Mouse (Mus musculus): ENCODE measurements around the gene Fbxo24. TPM values are rescaled to one million over a fixed set of nuclear protein-coding genes. Genes with fewer than 3 reads are reported as not detected.
A peak's percentile ranks its signal among the peaks of the same experiment; 100 is the strongest.

The Fbxo24 gene
- polyA plus RNA-seq (2016; fragmentation: Nextera tagmentation; extraction: Ambion mirVana): 0.15 TPM in 1 of 2 replicates, not detected in the other

GRCm38 (mm10) chr5:137628498-137629305 is at the start of gene Fbxo24, which contains the start of the genes Lrch4 and Gm20605:
Fbxo24 (minus strand) TSS chr5:137629002.
Lrch4 (plus strand) TSS chr5:137629121.
Gm20605 (plus strand) TSS chr5:137629175.
- Histone ChIP-seq H3K4me1 (replicated peaks) (peaks cover 37% of the 10 kb centered on the region), H3K27ac (ENCODE audit: poor library complexity, severe bottlenecking) (peak within 1 kb of the TSS; percentile 89), H3K36me3 (peaks cover 8% of the 10 kb centered on the region), H3K4me3 (peak within 1 kb of the TSS; percentile 73), H3K9me3 (replicated peaks) (no peaks in the 10 kb centered on the region), H3K9ac (peak within 1 kb of the TSS; percentile 79), H3K27me3 (replicated peaks) (no peaks in the 10 kb centered on the region), H3K4me2 (peak within 1 kb of the TSS; percentile 83)
- WGBS: under 1% methylated on average over 45 of the region's 46 CpGs
- ATAC-seq (ENCODE audit: insufficient number of reproducible peaks, low FRiP score): peak; percentile 98

DNA sequence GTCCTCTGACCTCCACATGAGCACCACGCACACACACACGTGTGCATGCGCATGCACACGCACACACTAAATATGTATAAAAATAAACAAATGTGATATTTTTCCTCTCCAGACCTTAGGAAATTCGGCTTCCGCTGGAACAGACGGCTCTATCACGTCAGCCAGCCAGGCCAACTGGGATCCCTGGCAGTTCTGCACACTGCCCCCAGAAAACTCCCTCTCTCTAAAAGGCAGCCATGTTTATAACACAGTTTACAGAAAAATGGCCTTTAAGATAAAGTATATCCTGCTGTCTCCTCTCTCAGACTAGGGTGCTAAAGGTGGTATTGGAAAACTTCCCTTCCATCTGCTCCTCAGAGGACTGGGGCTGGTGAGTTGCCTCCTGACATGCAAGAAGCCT is 49.1 kb upstream of the Fbxo24 start:
- Histone ChIP-seq H3K4me2 (no peak overlapping the region), H3K4me1 (replicated peaks) (peaks cover 17% of the 10 kb centered on the region), H3K4me3 (no peak overlapping the region), H3K27ac (ENCODE audit: poor library complexity, severe bottlenecking) (no peak overlapping the region), H3K36me3 (peaks cover 7% of the 10 kb centered on the region; the same call in 1 of the 2 replicates), H3K27me3 (replicated peaks) (no peaks in the 10 kb centered on the region), H3K9ac (no peak overlapping the region), H3K9me3 (replicated peaks) (no peaks in the 10 kb centered on the region)
- ATAC-seq (ENCODE audit: insufficient number of reproducible peaks, low FRiP score): no peak
- 95% methylated on average over 8 of the region's 8 CpGs for WGBS

- Histone ChIP-seq H3K4me2 (no peak overlapping the region), H3K4me1 (replicated peaks) (peaks cover 26% of the 10 kb centered on the region), H3K9ac (no peak overlapping the region), H3K27ac (ENCODE audit: poor library complexity, severe bottlenecking) (no peak overlapping the region), H3K27me3 (replicated peaks) (no peaks in the 10 kb centered on the region), H3K4me3 (no peak overlapping the region), H3K36me3 (peaks cover 4% of the 10 kb centered on the region; the same call in 1 of the 2 replicates), H3K9me3 (replicated peaks) (no peaks in the 10 kb centered on the region)
- 93% methylated on average over 8 of the region's 8 CpGs for WGBS
- no peak for ATAC-seq (ENCODE audit: insufficient number of reproducible peaks, low FRiP score)
Observed at GRCm38 (mm10) chr5:137674786-137675185, 46.0 kb upstream of the Fbxo24 start.

- no peak for ATAC-seq (ENCODE audit: insufficient number of reproducible peaks, low FRiP score)
- H3K27ac ChIP-seq (ENCODE audit: poor library complexity, severe bottlenecking): no peak overlapping the region
- 74% methylated on average over 6 of the region's 6 CpGs for WGBS
- no peak overlapping the region for H3K9ac ChIP-seq
- no peaks in the 10 kb centered on the region for H3K27me3 ChIP-seq (replicated peaks)
- H3K4me1 ChIP-seq (replicated peaks): peaks cover 35% of the 10 kb centered on the region
- H3K4me3 ChIP-seq: no peak overlapping the region
- no peak overlapping the region for H3K4me2 ChIP-seq
- peaks cover 4% of the 10 kb centered on the region; the same call in 1 of the 2 replicates for H3K36me3 ChIP-seq
- H3K9me3 ChIP-seq (replicated peaks): no peaks in the 10 kb centered on the region
Observed at GRCm38 (mm10) chr5:137673015-137673414, 44.2 kb upstream of the Fbxo24 start.

DNA sequence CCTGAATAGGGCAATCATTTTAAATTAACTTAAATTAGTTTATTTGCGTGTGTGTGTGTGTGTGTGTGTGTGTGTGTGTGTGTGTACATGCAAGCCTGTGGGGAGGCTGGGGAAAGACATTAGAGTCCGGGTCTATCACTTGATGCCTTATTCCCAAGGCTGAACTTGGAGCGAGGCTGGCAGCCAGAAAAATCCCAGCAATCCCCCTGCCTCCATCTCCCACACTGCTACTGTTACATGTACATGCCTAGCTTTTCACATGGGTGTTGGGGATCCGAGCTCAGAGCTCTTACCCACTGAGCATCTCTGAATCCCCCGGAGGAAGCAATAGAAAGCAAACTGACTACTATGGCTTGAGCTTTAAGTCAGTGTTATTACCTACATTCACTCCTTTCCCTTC is 43.6 kb upstream of the Fbxo24 start:
- WGBS: 81% methylated on average over 5 of the region's 5 CpGs
- no peak overlapping the region for H3K4me2 ChIP-seq

DNA sequence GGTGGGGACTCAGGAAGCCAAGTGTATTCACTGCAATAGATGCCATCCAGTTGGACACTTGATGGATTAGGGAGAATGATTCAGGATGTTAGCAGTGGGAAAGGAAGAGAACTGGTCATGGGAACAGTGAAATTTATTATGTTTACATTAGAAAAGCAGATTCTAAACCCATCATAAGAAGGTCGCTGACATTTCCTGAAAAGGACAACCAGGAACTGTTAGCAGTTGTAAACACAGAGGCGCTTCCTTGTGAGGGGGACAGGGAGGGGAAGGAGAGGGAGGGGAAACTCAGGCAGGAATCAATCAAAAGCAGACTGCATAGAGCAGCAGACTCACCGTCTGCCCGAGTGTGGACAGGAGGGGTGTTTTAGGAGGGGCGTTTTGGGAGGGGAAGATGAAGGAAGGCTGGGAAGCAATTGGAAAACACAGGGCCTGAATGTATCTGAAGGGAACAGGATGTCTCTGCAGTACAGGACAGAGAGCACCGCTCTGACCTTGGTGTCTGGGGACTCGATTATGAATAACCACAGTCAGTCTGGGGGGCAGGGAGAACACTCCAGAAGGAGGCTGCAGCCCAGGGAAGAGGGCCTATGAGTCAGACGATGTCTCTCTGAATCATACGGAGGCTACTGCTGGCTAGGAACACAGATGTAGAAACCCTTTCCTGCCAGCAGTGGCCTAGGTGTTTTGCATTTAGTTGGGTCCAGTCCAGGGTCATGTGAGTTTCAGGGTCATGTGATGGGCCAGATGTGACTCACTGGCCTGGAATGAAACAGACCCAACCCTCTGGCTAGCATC is 42.8 kb upstream of the Fbxo24 start:
- Histone ChIP-seq H3K4me1 (replicated peaks) (peaks cover 35% of the 10 kb centered on the region), H3K9ac (peak overlapping the region; percentile 52; the same call in 1 of the 2 replicates), H3K9me3 (replicated peaks) (no peaks in the 10 kb centered on the region), H3K27ac (ENCODE audit: poor library complexity, severe bottlenecking) (peak overlapping the region; percentile 91), H3K4me3 (no peak overlapping the region), H3K36me3 (peaks cover 10% of the 10 kb centered on the region), H3K4me2 (peak overlapping the region; percentile 42), H3K27me3 (replicated peaks) (no peaks in the 10 kb centered on the region)
- 12% methylated on average over 9 of the region's 9 CpGs for WGBS
- peak; percentile 74 for ATAC-seq (ENCODE audit: insufficient number of reproducible peaks, low FRiP score)

More for the DNA sequence above, 43.6 kb upstream of the Fbxo24 start:
- Histone ChIP-seq H3K9me3 (replicated peaks) (no peaks in the 10 kb centered on the region), H3K9ac (no peak overlapping the region), H3K27me3 (replicated peaks) (no peaks in the 10 kb centered on the region), H3K27ac (ENCODE audit: poor library complexity, severe bottlenecking) (peak overlapping the region; percentile 91), H3K36me3 (peaks cover 9% of the 10 kb centered on the region), H3K4me3 (no peak overlapping the region), H3K4me1 (replicated peaks) (peaks cover 35% of the 10 kb centered on the region)
- ATAC-seq (ENCODE audit: insufficient number of reproducible peaks, low FRiP score): no peak

- no peak overlapping the region for H3K27ac ChIP-seq (ENCODE audit: poor library complexity, severe bottlenecking)
- H3K4me3 ChIP-seq: no peak overlapping the region
- no peak overlapping the region for H3K4me2 ChIP-seq
- H3K9me3 ChIP-seq (replicated peaks): no peaks in the 10 kb centered on the region
- 90% methylated on average over 1 of the region's 1 CpGs for WGBS
- no peaks in the 10 kb centered on the region for H3K27me3 ChIP-seq (replicated peaks)
- peaks cover 35% of the 10 kb centered on the region for H3K4me1 ChIP-seq (replicated peaks)
- no peak overlapping the region for H3K9ac ChIP-seq
- H3K36me3 ChIP-seq: peaks cover 22% of the 10 kb centered on the region
- ATAC-seq (ENCODE audit: insufficient number of reproducible peaks, low FRiP score): no peak
Observed at GRCm38 (mm10) chr5:137670240-137670639, 41.4 kb upstream of the Fbxo24 start.

DNA sequence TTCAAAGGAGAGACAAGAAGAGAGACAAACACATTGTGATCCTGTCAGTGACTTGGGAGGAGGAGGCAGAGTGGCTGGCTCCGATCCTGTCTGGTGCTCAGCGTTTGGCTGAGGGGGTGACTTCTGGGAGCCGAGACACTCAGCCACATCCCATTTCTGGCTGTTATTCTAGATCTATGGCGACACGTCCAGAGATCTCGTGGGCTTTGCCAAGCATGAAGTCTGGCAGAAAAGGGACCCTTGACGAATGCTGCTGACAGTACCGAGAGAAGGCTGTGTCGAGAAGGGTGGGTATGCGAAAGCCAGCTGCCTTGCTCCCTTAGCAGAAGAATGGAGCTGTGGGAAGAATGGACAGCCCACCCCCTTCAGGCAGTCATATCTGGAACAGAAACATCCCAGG is 40.2 kb upstream of the Fbxo24 start:
- Histone ChIP-seq H3K9ac (peak overlapping the region; percentile 36), H3K27ac (ENCODE audit: poor library complexity, severe bottlenecking) (peak overlapping the region; percentile 55; the same call in 1 of the 2 replicates), H3K4me2 (peak overlapping the region; percentile 18; the same call in 1 of the 2 replicates), H3K4me1 (replicated peaks) (peaks cover 35% of the 10 kb centered on the region), H3K36me3 (peaks cover 35% of the 10 kb centered on the region), H3K4me3 (no peak overlapping the region), H3K27me3 (replicated peaks) (no peaks in the 10 kb centered on the region), H3K9me3 (replicated peaks) (no peaks in the 10 kb centered on the region)
- no peak for ATAC-seq (ENCODE audit: insufficient number of reproducible peaks, low FRiP score)
- WGBS: 46% methylated on average over 10 of the region's 10 CpGs

GRCm38 (mm10) chr5:137663057-137663456 is 34.3 kb upstream of the Fbxo24 start:
- Histone ChIP-seq H3K27me3 (replicated peaks) (no peaks in the 10 kb centered on the region), H3K4me3 (no peak overlapping the region), H3K9me3 (replicated peaks) (no peaks in the 10 kb centered on the region; the same call in 1 of the 2 replicates), H3K27ac (ENCODE audit: poor library complexity, severe bottlenecking) (0 out of 2 replicates have a peak overlapping the region, but pooled peaks have one; percentile 23), H3K36me3 (peaks cover 83% of the 10 kb centered on the region), H3K4me1 (replicated peaks) (0 out of 2 replicates have a peak, but pooled peaks cover 8% of the 10 kb centered on the region), H3K9ac (no peak overlapping the region; the same call in 1 of the 2 replicates), H3K4me2 (no peak overlapping the region)
- 67% methylated on average over 9 of the region's 9 CpGs for WGBS
- ATAC-seq (ENCODE audit: insufficient number of reproducible peaks, low FRiP score): no peak

DNA sequence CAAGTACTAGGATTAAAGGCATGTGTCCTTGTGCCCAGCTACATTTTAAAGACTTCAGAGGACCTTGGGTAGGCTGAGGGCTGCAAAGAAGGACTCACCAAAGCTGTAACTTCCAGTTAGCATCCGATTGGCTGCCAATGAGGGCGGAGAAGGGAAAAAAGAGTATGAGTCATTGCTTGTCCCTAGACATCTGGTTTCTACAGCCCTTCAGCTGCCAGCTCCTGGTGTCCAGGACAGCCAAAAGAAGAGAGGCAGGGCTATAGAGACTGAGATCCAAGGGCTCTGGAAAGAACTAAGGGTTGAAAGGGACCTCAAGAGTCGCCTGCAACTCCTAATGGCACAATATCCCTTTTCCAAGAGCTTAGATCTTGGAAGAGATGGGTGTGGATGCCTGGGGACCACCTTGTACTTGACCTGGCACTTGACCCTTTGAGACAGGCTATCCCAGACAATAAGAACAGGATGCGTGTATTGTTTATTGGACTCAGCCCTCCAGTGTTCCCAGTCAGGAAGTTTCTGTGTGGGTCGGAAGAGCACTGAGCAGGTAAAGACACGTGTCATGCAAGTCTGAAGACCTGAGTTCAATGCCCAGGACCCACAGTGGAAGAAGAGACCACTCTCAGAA is 31.4 kb upstream of the Fbxo24 start:
- Histone ChIP-seq H3K9ac (no peak overlapping the region), H3K36me3 (peaks cover 63% of the 10 kb centered on the region), H3K4me2 (no peak overlapping the region), H3K9me3 (replicated peaks) (no peaks in the 10 kb centered on the region; the same call in 1 of the 2 replicates), H3K4me1 (replicated peaks) (0 out of 2 replicates have a peak, but pooled peaks cover 8% of the 10 kb centered on the region), H3K27ac (ENCODE audit: poor library complexity, severe bottlenecking) (no peak overlapping the region), H3K27me3 (replicated peaks) (no peaks in the 10 kb centered on the region), H3K4me3 (no peak overlapping the region)
- ATAC-seq (ENCODE audit: insufficient number of reproducible peaks, low FRiP score): no peak
- 76% methylated on average over 6 of the region's 6 CpGs for WGBS
